Mouse (Mus musculus) cerebellum, postnatal 25 days (tissue): ENCODE results near the gene Mtmr4.

ENCODE experiments used
- DNase-seq, 2 experiments: peaks; one replicate each; pipeline ENCODE4 v3.0.0; 2021; ENCODE audit warnings: mixed read lengths in 2 of 2

Gene Mtmr4

DNA sequence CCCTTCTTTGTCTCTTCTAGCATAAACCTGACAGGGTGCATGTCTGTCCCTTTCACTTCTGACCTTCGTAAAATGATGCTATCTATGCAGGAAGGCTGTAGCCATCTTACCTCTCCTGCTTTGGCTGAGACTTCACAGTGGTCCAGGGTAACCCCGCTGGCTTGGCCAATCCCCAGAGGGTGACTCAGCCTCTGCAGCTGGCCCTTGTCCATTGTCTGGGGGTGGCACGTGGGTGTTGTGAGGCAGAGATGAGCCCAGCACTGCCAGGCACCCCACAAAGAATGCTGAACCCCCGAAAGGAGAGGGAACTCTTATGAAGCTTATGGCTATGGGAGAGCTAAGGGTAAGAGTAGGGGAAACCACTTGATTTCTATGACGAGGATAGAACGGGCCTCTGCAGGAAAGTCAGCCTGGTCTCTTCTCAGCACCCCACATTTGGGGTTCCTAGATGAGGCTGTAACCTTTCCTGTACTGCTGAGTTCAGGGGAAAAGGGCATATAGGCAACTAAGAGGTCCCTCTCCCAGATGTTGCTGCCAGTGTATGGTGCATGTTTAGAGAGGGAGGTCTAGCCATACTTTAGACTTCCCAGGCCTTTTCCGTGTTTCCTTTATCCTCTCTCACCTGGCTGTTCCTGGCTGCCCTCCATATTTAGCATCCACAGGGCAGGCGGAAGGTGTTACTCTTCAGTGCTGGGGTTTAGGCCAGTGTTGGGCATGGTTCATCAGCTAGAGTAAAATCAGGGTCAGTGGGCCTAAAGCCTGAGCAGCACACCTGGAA is 9.8 kb upstream of the Mtmr4 start:
- DNase-seq: peak; percentile 54 to 71

DNA sequence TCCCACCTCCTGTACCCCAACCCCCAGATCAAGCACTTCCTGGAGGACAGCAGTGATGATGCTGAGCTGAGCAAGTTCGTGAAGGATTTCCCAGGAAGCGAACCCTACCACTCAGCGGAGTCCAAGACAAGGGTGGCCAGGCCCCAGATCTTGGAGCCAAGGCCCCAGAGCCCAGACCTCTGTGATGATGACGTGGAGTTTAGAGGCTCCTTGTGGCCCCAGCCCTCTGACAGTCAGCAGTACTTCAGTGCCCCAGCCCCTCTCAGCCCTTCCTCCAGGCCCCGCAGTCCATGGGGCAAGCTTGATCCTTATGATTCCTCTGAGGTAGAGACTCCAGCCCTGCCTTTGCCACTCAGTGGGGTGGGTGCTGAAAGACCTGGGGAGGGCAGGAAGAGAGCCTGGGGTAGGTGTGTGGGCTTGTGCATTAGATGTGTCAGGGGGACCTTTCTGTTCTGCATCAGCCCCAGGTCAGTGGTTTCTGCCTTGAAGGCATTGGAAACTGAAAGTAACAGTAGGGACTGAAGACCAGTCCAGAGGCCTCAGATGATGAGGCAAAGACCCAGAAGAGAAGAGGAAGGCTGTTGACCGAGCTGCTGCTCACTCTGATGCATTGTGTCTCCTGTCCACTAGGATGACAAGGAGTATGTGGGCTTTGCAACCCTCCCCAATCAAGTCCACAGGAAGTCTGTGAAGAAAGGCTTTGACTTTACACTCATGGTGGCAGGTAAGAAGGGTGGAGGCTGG is 8.5 kb upstream of the Mtmr4 start:
- DNase-seq: peak in 1 of 2 experiments; percentile 16

DNA sequence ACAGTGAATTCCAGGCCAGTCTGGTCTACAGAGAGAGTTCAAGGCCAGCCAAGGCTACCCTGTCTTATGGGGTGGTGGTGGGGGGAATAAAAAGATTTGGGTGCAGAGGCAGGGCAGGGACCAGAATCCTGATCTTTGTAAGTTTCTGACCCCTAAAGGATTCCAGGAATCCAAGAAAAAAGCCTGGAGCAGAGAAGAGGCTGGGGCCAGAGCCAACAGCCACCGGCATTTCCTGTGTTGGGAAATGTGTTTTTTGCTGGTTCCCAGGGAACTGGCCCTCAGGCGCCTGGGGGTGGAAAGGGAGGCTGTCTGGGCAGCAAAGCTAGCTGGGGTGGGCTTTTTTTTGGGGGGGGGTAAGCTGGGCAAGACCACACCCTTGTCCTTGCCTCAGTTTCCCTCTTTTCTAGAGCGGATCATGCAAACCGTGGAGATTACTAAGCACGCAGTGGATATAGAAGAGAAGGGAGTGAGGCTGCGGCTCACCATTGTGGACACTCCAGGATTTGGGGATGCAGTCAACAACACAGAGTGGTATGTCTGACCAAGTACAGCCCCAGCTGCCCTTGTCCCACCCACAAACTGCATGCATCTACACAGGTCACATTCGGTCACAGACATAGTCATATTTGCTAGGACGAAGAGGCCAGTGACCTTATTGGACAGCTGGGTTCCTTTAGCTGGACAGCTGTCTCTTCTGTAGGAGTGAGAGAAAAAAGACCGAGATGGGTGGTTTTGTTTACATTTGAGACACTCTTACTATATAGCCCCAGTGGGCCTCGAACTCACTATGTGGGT is 7.1 kb upstream of the Mtmr4 start:
- DNase-seq: no peak

DNA sequence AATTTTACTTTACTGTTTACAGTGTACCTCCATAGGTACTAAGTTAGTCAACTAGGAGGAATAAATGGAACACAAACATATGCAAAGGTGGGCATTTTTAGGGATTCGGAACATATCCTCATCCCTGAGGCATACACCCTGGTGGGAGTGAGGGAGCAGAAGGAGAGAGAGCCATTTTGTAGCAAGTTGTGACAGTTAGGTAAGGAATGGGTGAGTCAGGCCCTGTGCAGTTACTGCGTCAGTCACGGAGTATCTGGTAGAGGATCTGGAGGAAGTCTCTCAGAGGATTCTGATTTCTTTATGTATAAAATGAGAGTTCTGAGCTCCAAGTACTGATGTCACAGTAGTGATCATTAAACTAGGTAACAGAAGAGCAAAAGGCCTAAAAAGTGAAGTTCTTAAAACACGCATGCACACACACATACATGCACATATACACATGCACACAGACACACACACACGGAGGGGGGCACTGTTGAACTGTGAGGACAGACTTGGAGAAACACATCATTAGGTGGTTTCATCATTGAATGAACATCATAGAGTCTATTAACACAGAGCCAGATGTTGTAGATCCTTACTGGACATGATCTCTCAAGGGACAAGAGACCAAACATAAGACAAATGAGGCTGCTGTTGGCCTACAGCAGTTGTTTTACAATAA is 4.6 kb upstream of the Mtmr4 start:
- DNase-seq: no peak

DNA sequence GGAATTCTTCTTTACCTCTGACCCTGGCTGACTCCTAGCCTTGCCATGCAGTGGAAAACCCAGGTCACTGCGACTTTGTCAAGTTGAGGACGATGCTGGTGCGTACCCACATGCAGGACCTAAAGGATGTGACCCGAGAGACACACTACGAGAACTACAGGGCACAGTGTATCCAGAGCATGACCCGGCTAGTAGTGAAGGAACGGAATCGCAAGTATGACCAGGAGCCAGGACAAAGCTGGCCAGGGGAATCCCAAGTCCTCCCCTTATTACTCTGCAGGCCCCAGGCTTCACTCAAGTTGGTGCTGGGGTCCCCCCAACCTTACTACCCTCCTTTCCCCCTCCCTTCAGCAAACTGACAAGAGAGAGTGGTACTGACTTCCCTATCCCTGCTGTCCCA is 2.4 kb upstream of the Mtmr4 start:
- no peak for DNase-seq

DNA sequence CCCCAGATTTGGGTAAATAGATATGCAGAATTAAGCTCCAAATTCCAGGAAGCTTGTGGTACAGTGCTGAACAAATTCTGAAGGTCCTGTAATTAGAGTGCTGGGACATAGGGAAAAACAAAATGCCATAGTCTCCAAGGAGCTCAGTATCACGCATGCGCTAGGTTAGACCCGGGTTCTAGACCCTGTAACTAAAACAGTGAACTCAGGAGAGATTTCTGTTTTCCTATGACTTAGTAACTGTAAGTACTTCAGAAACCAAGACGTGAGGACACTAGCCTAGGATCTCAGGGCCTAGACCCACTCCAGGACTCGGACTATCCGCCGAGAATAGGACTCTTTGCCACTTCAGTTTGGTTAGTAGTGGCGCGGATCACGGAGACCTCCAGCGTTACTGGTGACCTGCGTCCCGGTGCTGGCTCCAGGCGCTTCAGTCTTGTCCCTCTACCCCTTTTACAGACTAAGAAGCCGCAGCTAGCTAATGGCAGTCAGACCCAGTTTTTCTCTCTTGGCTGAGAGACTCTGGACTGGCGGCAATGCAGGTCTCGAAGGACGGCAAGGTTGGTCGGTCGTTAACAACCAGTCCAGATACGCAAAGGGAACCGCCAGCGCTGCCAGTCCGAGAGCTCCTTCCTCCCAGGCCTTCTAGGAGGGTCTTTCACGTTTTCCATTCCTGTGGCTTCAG is 979 bp upstream of the Mtmr4 start:
- peak; percentile 62 to 67 for DNase-seq

DNA sequence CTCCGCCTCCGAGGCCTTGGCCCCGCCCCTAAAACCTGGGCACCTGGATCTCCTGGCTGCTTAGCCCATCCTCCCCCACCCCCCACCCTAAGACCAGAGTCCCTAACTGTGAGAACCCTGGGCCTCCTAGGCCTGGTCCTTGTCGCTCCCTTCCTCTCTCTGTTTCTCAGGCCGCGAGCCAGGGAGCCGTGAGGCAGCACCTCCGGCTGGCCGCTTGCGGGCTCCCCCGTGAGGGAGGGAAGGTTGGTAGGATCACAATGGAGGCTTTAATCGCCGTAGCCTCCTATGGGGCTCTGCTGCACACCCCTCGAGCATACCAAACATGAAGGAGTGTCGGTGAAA is 363 bp downstream of the Mtmr4 start:
- no peak for DNase-seq

DNA sequence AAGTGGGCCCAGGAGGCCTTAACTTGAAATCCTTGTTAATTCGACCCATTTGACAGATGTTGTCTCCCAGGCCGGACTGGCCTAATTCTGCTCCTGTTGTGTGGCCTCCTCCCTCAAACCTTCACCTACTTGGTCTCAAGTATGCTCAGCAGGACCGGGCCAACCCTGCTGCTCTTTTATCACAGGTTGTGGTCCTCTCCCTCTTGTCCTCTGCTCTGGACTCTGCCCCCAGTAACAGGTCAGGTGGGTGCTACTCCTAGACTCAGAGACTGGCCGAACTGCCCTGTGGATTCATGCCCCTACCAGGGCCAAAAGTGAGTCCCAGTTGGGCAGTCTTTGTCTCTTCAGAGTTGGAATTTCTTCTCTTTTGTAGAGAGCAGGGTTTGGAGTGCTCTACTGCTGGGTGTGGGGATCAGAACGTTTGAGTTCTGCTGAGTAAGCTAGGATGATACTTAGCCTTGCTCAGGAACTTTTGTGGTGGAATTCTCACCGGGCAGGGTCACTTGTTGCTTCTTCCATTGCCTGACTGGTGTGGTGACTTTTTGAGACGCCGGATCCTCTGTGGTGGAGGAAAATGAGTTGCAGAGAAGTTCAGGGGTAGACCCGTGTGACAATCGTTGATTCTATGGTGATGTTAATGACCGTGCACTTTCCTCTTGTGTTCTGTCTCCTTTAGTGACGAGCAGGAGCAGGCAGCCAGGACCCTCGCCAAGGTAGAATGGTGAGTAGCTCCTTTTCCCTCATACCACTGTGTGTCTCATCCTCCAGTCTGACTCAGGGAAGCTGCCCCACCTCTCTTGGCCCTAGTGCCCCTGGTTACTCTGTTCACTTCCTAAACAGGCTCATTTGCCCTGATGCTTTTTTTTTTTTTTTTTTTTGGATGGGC is 994 bp downstream of the Mtmr4 start:
- DNase-seq: peak in 1 of 2 experiments; percentile 38

DNA sequence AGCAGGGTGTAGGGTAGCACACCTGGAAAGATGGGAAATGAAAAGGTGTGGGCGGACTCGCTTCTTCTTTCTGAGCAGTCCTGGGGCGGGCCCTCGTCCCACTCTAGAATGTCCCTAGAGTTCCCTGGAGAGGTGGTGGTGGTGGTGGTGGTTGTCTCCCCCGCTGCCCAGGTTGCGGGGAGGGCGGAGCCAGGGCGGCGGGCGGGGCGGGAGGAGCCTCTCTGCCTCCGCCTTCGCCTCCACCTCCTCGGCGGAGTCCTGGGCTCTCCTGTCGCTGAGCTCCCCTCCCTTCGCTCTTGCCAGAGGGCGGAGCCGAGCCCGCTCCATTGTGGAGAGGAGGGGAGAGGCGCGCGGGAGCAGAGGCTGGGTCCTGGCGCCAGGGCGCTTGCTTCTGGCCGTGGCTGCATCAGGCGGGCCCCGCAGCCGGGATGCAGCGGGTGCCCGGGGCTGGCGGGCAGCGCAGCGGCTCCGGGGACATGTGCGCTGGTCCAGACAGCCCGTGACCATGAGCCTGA is 3.4 kb downstream of the Mtmr4 start:
- DNase-seq: peak; percentile 90 to 93

DNA sequence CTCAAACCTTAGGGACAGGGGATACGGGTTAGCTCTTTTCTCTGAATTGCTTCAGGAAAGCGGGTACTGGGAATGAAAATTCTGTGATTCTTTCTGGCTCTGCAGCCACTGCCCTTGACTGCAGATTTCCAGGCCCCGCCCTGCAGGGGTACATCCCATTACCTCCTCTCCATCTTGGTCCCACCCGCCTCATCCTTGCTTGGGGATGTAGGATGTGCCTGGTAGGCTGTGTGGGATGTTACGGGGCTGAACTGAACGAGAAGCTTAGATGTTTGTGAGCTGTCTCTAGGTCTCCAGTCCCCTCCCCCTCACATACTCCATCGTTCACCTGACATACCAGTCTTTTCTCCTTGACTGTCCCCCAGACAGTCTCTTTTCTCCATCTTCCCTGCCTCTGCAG is 4.0 kb downstream of the Mtmr4 start:
- DNase-seq: peak in 1 of 2 experiments; percentile 51

DNA sequence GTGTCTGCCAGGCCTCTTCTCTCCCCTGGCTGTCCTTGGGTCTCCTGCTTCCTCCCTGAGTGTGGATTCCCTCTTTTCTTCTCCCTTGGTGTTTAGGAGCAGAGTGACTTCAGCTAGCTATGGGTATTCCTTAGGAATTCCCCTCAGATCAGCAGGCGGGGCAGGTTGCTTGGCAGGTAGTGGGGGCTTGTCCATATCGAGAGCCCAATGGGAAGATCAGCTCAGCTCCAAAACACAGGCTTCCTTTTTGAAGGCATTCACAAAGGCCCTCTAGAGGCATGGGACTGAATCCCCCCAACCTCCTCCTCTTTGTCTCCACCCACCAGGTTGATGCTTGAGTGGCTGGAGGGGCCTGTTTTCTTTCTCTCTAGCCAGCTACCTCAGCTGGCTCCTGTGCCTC is 4.5 kb downstream of the Mtmr4 start:
- DNase-seq: no peak

DNA sequence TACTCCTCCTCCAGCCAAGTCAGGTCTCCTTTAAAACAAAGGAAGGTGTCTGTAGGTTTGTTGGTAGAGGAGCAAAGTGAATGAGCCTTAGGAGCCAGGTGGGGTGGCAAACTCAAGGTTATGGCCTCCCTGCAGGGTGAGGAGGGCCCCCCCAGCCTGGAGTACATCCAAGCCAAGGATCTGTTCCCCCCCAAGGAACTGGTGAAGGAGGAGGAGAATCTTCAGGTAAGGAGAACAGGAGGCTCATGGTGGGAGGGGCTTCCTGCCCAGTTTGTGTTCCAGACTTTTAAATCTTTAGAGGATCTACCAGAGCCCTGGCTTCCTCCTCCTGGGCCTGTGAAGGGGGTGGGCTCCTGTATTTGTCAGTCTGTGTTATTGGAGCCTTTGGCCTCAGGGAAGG is 5.1 kb downstream of the Mtmr4 start:
- no peak for DNase-seq

DNA sequence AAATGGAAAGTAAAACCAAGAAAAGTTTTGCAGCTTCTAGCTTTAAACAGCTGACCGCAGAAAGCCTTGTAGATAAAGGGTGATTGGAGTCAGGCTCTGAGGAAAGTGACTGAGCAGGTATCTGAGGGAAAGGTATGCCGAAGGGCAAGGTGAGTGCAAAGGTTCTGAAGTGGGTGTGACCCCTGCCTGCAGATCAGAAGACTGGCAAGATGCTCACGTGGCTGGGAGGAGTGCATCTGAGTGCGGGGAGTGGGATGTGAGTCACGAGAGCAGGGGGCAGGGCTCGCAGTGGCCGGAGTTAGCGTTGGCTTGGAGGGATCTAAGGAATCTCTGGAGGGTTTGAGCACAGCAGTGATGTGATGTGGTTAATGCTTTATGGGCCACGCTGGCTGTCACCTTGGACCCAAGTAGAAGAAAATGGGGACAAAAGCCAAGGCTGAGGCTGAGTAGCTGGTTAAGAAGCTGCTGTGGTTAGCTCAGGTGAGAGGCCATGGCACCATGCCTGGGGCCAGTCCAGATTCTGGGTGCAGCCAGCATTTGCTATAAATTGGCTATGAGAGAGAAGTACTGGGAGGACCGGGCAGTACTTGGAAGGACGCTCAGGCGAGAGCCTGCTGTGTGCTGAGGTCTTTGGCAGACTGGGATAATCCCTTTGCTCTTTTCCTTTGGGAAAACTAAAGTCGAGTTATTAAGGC is 7.6 kb downstream of the Mtmr4 start:
- no peak for DNase-seq

DNA sequence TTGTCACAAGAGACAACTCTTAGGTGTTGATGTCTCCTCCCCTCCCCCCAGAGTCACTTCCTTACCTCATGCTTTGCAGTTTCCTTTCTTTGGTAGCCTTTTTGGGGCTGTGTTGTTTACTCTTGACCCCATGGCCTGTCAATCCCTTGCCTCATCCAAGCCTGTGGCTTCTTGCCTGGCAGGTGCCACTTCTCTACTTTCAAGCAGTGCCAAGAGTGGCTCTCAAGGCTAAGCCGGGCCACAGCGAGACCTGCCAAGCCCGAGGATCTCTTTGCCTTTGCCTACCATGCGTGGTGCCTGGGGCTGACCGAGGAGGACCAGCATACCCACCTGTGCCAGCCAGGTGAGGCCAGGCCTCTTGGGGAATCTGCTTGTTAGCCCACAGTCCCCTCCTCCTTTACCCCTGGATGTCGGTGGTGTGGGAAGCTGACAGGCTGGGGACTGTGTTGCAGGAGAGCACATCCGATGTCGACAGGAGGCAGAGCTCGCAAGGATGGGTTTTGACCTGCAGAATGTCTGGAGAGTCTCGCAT is 8.4 kb downstream of the Mtmr4 start:
- DNase-seq: no peak

DNA sequence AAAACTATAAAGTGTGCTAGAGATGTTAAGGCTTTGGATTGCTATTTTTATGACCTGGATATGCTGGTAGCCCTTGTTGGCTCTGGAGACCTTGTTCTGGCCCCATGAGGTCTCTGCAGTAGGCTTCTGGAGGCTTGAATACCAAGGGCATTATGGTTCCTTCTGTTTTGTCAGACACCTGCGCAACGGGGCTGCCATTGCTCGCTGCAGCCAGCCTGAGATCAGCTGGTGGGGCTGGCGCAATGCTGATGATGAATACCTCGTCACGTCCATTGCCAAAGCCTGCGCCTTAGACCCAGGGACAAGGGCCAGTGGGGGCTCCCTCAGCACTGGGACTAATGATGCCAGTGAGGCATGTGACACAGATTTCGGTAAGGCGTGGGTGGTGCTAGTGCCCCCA is 10.3 kb downstream of the Mtmr4 start:
- no peak for DNase-seq

DNA sequence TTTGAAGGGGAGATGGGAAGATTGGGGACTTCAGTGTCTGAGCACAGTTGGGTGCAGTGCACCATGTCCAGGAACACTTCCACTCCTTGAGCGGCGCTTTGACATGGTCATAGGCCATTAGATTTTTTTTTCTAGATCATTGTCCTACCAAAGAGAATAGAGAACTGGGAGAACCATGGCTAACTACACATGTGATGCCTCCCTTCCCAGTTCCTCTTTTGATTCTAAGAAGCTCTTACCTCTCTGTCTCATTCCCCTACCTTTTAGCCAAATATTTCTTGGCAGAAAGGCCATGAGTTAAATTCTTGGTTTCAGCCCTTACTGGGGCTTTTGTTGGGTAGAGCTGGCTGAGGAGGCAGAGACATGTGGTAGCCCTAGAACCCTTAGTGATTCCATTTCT is 11.6 kb downstream of the Mtmr4 start:
- no peak for DNase-seq

DNA sequence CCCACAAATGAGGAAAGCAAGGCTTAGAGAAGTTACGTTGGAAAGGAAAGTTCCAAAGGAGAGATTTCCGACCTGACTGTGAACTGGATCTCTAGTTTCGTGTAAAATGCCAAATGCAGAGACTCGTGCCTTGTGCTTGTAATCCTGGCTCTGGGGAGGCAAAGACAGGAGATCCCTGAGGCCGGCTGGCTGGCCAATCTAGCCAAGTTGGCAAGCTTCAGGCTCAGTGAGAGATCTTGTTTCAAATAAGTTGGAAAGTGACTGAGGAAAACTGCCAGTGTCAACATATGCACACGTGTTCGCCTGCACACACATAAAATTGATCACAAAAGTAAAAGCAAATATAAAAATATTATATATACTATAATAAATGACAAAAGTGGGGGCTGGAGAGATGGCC is 17.3 kb downstream of the Mtmr4 start:
- DNase-seq: peak in 1 of 2 experiments; percentile 59

DNA sequence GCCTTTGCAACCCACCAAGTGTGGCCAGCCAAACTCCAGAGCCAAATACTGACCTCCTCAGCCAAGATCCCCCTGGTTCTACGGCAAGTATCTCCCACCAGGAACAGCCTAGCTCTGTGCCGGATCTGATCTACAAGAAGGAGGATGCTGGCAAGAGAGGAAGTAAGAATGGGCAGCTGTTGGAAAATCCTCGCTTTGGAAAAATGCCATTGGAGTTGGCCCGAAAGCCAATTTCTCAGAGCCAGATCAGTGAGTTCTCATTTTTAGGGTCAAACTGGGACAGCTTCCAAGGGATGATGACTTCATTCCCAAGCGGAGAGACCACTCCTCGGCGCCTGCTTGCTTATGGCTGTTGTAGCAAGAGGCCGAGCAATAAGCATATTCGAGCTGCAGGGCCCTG is 19.6 kb downstream of the Mtmr4 start:
- no peak for DNase-seq

DNA sequence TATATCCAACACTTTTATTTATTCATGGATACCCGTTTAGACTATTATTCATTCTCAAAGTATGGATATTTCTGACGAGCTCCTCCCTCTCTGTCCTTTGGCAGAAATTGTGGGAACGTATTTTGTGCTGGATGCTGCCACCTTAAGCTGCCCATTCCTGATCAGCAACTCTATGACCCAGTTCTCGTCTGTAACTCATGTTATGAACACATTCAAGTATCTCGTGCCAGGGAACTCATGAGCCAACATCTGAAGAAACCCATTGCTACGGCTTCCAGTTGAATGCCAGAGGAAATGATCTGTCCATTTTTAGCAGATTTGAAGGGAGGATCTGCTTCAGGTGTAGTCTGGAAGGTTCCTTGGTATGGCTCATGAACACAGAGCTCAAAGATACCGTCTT is 22.0 kb downstream of the Mtmr4 start:
- DNase-seq: no peak

DNA sequence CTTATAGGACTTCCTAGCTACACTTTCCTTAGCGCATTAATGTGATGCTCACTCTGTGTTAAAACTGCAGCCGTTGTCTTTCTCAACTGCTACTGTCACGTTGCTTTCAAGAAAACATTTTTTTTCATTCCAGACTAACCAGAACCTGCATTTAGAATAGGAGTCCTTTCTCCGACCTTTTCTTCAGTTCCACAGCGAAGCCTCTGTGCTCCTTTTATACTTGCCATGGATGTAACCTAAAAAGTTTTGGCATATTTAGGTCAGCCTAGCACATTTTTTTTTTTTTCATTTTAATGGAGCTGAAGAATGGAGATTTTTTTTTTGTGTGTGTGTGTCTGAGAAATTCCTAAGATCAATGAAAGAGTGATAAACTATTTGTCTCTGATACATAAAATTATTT is 23.6 kb downstream of the Mtmr4 start:
- no peak for DNase-seq
